Mouse (Mus musculus): ENCODE results near the gene Ankrd44.

Ankrd44 gene

DNA sequence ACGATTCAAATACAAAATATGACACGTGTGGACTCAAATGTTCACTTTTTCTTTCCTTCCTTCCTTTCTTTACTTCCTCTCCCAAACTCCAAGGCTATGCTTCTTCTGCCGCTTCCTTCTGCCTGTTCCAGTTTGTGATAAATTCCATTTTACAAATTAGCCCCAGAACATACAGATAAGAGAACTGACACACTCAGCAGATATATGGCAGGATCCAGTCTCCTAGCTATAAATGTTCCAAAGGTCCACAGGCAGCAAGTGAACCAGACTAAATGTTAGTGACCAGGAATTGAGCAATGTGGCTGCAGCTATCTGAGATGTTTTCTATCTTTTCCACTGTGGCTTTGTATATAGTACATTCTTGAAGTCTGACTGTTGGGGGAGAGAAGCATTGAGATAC is 168.9 kb downstream of the Ankrd44 start:
- DNase-seq (ENCODE audit: low spot score): no peak

DNA sequence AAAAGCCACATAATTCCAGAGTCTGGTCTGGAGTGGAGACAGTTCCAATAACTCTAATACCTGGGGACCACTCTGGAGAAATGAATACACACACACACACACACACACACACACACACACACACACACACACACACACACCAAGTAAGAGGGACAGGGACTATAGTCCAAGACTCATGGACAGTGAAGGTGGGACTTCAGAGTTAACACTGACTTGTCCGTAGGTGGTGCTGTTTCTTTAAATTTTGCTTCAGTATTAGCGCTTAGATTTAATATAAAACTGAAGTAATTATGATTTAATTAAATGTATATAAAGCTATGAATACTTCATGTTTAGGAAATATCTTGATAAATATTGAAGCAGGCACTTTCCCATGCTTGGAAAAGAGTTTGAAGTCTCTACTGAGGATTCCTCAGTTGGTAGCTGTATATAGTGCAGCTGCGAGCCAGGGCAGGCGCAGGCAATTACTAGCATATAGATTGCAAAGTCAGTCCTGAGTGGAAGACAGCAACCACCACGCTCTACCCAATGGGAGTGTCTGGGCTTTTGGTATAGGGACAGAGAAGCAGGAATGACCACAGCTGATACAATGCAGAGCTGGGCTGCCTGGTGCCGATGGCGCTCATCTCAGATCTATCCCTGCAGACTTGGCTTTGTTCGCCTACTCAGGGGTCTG is 170.4 kb downstream of the Ankrd44 start:
- DNase-seq (ENCODE audit: low spot score): no peak

DNA sequence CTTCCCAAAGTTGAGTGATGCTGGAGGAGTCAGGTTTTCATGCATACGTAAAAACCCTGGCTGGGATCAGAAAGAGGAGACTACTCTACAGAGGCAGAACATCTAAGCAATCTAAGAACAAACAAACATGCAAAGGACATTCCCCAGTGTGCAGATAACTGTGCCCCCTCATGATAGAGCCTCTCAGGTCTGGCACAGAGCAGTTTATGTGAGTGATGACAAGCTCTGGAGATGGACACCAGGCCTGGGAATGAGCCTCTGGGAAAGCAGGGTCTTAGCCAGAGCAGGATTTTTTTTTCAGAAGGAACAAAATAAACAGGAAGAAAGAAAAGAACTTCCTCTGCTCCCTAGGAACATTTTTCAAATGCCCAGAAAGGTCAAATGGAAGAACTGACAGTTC is 176.2 kb downstream of the Ankrd44 start:
- DNase-seq (ENCODE audit: low spot score): no peak

DNA sequence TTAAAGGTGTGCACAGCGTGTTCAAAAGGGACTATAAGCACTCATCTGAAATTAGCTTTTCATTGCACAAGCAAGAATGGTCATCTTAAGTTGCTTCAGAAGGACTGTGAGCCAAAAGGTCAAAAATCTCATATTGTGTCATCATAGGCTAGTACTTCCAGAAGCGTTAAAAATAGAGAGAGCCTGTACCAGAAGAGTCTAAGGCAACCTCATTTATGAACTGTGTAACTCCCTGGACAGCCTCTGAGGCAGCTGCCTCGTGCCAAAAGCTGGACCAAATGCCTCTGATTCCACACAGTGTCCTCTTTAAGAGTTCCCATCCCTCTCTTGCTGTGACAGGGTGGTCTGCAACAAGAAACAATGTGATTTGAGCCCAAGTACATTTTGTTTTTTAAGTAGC is 176.7 kb downstream of the Ankrd44 start:
- DNase-seq (ENCODE audit: low spot score): no peak

DNA sequence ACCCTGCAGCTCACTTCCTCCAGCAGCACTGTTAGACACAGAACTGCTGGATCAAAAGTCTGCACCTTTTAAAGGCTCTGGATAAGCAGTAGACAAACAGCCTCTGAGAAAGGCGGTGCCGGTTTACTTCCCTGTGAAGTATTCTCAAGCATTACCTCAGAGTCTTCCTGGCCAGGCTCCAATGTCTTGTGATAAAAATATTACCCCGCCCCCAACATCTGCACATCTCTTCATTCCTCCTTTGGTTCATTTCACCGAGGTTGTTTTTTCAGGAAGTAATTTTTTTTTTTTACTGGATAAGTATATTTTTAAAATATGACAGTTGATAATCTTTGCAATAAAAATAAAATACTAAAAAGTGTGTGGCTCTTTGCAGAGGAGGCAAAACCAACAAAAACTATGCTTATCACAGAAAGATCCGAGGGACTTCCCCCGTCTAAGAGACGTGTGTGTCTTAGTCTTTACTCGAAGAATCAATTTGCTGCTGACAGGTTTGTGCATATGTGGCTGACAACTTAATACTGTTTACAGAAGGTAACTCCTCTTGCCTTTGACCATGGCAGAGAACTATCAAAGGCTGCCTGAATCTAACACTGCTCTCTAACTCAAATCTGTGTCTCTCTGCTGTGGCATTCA is 178.3 kb downstream of the Ankrd44 start:
- DNase-seq (ENCODE audit: low spot score): no peak

DNA sequence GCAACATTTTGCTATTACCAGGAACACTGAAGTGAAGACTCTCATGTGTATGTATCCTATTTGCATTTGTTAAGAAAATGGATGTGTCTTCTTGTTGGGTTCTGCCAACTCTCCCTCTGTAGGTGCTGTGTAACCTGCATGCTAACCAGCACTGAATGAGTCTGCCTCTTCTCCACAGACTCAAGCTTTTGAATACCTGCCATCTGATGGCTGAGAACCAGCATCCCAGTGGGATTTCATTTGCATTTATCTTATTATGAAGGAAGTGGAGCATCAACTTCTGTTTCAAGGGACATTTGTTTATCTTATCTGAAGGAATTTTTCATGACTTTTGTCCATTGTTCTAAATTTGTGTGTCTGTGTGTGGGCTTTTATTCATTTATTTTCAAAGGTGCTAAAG is 180.5 kb downstream of the Ankrd44 start:
- DNase-seq (ENCODE audit: low spot score): no peak

DNA sequence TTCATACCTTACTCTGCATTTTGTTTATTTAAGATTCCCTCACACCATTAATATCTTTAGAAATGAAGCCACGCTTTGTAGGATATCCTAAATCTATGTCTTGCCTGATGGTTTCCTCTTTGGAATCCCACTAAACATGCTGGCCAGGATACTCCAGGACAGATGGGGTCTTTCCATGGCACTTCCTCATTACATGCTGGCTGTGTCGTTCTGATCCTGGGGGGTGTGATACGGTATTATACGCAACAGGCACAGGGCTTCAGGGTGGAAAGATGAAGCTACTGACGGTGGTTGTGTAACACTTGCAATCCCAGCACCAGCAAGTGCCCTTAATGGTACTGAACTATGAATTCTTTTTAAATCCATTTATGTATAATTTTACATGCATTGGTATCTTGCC is 182.0 kb downstream of the Ankrd44 start:
- DNase-seq (ENCODE audit: low spot score): no peak

DNA sequence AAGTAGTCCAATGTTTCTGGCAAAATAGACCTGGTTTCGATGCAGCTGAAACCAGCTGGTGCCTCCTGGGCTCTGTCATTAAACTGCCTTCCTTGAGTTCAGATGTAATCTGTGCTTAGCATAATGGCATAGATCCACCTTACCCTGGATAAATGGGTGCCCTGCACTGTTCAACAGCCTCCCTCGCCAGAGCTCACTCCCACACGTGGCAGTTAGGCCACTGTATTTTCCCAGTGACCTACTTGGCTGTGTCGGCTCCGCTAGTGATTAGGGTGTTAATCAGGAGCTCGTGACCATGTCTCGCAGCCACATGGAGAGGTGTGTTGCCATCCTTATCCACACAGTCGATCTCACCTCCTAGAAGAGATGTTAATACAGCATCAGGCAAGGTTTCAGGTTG is 183.1 kb downstream of the Ankrd44 start:
- DNase-seq (ENCODE audit: low spot score): no peak

DNA sequence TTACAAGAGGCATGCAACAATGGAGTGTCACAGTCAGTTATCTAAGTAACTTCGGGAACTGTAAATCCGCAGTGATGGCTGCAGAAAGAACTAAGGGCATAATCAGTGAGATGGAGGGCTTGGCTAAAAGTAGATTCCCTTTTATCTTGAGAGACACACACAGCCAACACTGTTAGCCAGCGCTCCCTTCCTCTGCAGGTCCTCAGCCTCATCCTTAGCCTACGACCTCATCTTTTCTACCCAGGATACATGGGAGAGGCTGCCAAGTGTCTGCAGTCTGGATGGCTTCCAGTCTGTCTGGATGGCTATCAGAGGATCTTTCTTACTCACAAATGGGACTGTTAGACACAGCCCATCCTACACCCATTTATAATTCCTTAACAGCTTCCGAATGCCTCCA is 185.3 kb downstream of the Ankrd44 start:
- no peak for DNase-seq (ENCODE audit: low spot score)

DNA sequence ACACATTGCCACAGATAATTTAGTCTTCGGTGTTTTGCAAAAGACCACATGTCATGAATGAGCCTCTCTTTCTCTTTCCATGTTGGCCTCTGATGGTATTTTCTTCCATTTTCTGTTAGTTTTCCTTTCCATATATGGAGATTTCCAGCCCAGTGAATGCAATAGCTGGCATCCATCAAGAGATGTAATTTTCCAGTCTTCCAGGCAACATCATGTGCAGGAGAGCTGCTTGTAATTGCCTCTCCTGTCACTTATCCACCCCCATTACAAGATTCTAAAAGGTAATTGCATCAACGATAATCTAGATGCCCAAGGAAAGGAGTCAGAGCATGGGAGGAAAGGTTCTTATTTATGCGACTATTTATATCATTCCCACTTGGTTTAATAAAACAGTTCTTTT is 188.7 kb downstream of the Ankrd44 start:
- DNase-seq (ENCODE audit: low spot score): no peak

DNA sequence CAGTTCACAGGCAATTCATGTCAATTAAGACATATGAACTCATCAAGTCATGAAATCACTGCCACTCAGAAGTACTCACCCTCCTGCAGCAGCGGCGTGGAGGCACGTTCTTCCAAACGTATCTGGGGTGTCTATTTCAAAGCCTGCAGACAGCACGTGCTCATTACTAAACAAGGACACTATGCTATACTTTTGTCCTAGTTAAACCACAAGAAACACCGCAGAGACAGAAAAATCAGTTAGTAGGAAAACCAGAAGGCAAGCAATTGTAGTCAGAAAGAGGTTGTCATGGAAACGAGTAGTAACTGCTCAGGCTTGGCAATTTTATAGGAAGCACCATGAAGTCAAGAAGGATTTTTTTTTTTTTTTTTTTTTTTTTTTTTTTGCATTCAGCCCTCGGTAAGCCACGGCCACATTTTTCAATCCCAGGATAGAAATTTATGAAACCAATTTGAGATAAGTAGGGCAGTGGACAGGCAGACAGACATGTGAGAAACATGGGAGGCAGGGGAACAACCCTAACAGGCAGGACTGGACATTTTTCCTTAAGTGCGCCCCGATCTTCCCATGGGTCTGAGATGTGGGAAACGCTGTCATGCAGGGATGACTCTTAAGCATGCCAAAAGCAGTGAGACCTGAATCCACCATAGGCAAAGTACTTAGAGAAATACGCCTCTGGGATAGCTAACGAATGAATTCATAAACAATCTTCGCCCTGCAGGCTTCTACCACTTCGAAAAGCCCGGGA is 191.1 kb downstream of the Ankrd44 start:
- no peak for DNase-seq (ENCODE audit: low spot score)

DNA sequence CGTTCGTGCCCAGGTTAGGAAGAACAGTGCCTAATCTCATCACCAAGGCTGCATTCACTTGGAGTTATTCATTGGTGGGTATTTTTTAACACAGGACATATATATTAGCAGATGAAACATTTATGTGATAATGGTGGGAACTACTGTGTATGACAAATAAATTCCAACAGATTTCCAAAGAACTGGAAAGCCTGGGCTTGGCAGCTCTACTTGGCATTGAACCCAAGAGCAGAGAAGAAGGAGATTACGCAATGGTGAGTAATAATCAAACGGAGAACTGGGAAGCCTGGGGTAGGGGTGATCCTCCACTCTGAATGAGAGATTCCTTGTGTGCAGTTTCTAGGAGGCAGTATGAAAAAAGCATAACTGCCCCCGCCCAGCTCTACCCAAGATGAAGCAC is 196.9 kb downstream of the Ankrd44 start:
- no peak for DNase-seq (ENCODE audit: low spot score)

DNA sequence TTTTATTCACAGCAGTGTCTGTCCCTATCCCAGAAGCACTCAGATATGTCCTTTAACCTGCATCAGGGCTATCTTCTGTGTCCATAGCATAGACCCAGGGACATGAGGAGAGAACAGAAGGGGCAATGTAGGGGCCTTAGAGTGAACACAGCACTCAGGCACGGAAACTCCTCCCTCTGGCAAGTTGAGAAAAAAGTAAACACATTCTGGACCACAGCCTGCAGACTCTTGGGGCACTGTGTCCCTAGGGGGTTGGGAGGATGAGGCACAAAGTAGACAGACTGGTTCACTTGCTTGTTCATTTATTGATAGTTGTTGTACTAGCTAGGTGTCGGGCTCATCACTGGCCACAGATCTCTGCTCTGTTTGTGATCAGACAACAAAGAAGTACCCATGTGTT is 199.6 kb downstream of the Ankrd44 start:
- no peak for DNase-seq (ENCODE audit: low spot score)

DNA sequence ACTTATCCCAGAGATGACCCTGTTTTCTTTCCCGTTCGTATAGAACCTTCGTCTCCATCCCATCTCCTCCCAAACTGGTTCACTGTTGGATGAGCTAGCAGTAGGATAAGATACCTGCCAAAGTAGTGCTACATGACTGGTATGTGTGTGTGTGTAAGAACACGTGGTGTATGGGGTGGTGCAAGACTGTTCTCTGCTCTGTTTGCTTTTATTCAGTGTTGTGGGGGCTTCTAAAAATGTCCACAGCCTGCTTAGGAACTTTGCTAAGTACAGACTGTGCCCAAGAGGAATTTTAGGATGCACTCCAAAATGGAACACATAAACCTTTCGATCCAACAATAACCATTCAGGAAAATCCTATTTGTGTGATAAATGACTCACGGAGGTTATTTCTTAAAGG is 209.3 kb downstream of the Ankrd44 start:
- DNase-seq (ENCODE audit: low spot score): no peak

DNA sequence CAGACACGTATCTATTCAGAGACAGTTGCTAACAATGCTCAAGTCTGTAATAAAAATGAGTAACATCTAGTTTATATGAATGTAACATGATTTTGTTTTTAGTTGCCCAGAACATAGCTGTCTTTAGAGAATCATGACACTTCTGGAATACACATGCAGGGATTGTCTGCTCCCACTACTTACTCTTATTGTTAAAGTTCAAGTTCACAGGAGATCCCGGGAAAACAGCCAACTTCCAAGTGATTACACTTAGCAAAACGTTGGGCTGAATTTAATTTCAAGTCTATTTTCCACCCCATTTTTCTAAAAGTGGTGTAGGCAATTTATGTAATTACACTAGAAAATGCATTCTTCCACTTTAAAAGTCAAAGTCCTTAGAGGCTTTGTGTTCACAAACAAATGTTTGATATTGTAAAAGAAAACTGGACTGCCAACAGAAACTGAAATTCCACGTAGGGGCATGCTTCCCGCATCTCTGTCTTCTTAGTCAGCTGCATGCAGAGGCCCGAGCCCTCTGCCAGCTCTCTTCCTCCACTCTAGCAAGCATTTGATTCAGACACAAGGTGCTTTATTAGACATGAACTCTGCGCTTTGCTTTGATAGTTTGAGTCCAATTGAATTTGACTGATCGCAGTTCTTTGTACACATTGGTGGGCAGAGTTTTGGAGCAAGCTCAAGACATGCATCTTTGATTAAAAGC is 211.0 kb downstream of the Ankrd44 start:
- no peak for DNase-seq (ENCODE audit: low spot score)

DNA sequence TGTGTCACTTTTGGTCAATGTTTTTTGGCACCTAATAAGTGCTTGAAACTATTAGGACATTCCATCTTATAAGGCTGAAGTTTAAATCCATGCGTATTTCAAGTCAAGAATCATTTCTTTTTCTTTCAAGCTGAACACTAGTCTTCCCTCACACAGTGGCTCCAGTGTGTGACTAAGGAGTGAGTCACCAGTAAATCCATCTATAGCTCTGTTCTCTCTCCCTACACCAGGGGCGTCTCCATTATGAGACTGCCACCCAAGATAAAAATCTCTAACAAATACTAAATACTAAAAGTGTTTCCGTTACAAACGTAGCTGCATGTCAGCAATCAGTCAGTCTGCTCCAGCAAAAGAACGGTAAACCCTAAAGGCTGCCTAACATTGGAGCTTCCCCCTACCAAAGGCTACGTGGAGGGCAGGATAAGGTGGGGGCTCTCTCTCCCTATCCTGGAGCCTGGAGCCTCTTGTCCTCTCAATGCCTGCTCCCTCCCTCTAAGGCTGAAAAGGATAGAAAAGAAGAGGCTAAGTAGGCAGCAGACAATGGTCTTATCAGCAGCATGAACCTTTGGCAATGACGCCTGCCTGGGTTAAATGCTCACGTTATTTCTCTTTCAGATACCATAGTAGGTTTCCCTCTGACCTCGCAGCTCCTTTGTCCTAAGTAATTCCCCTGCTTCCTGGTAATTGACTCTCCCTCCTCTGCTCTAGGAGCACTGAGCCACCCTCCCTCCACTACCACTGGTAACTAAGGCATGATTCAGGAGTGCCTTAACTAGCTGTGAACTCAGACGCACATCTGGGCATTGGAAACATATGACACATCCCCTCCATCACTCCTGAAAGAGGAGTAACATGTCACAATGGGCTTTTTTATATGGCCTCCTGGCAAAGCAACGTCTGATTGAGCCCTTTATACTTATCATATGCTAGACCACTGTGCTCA is 212.7 kb downstream of the Ankrd44 start:
- DNase-seq (ENCODE audit: low spot score): no peak

DNA sequence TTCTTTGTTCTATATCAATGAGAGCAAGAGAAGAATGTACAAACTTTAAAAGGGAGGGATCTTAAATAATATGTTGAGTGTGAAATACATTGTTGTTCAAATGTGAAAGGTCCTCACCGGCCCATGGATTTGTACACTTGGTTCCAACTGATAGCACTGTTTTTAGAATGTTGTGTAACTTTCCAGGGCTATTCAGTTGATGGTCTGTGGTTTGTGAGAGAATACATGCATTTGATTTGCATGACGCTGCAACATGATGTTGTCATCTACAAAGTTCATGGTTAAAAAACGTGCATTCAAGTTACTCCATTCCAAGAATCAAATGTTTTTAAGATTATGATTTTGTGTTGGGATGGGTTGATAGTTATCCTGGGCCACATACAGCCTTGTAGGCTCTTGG is 214.6 kb downstream of the Ankrd44 start:
- DNase-seq (ENCODE audit: low spot score): no peak

DNA sequence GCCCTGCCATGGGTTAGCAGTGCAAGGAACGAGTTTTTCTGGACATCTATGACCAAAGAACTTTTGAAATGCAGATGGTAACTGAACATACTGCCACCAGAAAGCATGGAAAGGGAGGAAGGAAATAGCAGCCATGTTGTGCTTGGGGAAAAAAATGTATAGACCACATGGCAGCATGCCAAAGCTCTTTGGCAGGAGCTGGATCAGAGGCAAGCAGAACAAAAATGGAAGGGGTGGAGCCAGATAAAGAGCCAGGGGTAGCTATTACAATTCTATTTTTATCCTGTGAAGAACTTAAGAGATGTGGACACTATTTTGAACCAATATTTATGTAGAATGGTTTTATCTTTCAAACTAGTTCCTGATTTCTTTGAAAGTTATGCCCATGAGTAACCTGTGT is 215.6 kb downstream of the Ankrd44 start:
- DNase-seq (ENCODE audit: low spot score): no peak

DNA sequence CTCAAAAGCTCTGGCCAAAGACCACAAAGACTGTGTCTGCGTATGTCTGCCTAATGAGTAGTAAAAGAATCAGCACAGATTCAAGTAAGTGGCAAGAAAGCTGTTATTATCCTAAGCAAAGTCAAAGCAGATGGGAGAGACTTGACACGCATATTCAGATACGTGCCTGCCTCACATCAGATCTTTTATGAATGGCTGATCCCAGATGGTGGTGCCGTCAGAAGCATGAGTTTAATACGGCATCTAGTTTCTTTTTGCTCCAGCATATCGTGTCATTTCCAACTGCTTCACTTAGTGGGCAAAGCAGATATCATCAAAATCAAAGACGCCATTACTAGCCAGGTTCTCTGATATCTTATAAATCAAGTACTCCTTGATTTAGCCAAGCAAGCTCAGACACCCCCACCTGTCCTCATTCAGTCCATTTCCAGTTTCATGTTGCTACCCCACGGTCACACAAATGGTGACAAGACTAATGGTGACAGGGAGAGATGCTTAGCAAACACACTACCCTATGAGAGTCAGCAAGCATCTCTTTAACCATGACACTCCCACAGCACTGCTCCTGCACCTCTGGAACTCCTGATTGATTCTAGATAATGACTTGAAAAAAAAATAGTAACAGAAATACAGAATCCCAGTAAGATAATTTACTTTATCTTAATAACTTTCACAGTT is 218.2 kb downstream of the Ankrd44 start:
- peak; percentile 32 for DNase-seq (ENCODE audit: low spot score)

DNA sequence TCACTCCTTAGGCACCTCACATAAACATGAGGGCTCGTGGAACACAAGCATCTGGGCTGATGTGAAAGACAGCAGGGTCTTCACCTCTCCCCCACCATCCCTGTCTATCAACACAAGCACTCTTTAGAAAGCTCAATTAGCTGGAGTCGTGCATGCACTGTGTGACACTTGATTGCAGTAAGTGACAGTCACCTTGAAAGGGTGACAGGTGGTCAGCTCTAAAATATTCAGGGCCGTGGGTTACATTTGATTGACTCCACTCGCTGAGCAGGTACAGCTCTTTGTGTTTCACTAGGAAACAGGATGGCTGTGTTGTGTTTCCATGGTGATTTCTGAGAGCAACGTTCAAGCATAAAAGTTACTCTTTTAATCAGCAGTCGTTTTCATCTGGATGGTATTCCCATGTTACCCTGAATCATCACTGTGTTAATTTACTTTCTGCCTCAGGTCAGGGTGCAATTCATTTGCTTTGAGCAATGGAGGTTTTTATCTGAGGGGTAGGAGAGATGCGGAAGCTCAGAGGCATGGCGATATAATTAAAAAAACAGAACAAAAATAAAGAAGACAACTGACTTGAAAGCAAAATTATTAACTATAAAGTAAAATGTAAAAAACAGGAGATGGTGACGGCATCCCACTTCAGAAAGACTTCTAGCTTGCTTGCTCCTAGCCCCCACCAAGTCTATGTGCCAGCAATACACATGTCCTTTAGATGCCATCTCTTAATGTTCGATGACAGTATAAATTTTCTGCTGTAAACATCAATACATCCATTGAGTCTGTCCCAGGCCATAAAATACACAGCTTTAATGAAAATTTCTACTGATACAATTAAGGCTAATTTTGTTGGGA is 218.9 kb downstream of the Ankrd44 start:
- no peak for DNase-seq (ENCODE audit: low spot score)
